Mouse (Mus musculus) macrophage (primary cell): ENCODE results near the gene Ccn2. TPM values are rescaled to one million over a fixed set of nuclear protein-coding genes. Genes with fewer than 3 reads are reported as not detected.
"Not testable (repeated sequence)": the region's sequence is repeated elsewhere in the genome, so short reads cannot be mapped to it uniquely, and the experiment has no call there.

Experiments
- H3K27ac ChIP-seq: fragments of 350-480 bp; formaldehyde crosslinking; 2 replicates; pipeline ENCODE4 v1.9.0; 2021
- H3K36me3 ChIP-seq: fragments of 350-480 bp; formaldehyde crosslinking; 2 replicates; pipeline ENCODE4 v1.9.0; 2021; ENCODE audit errors: inconsistent target
- H3K4me3 ChIP-seq: fragments of 350-480 bp; formaldehyde crosslinking; 2 replicates; pipeline ENCODE4 v1.9.0; 2021; ENCODE audit errors: inconsistent target
- H3K79me2 ChIP-seq: fragments of 350-480 bp; formaldehyde crosslinking; 2 replicates; pipeline ENCODE4 v1.9.0; 2021; ENCODE audit errors: inconsistent target
- WGBS: methylation state at CpG from one replicate; pipeline ENCODE4 v1.1.7; 2026; ENCODE audit warnings: inconsistent platforms; ENCODE audit not compliant: missing documents; 5-methylcytosine and 5-hydroxymethylcytosine counted together
- polyA plus RNA-seq: library from polyadenylated mRNA; stranded (reverse); fragments of 250-400 nt; gene quantifications from 3 replicates; pipeline ENCODE4 v1.2.4, GENCODE M21; 2018; ENCODE audit warnings: inconsistent platforms

Ccn2 gene
- polyA plus RNA-seq, 1 experiment from 2014 or later = 0.30 TPM

- 8% methylated on average over 7 of the region's 7 CpGs for WGBS
- Histone ChIP-seq H3K27ac (no peak overlapping the region), H3K36me3 (no peaks in the 10 kb centered on the region), H3K79me2 (no peaks in the 10 kb centered on the region), H3K4me3 (no peak overlapping the region)
These were observed 2.3 kb upstream of the Ccn2 start for GRCm38 (mm10) chr10:24592969-24593368.

GRCm38 (mm10) chr10:24593556-24593955 lies 1.7 kb upstream of the Ccn2 start:
- no peaks in the 10 kb centered on the region for H3K36me3 ChIP-seq
- no peak overlapping the region for H3K27ac ChIP-seq
- H3K4me3 ChIP-seq = no peak overlapping the region
- no peaks in the 10 kb centered on the region for H3K79me2 ChIP-seq
- 95% methylated on average over 2 of the region's 4 CpGs for WGBS

- H3K36me3 ChIP-seq = no peaks in the 10 kb centered on the region
These were observed 994 bp downstream of the Ccn2 start for GRCm38 (mm10) chr10:24596003-24596868.

GRCm38 (mm10) chr10:24596869-24597339 lies 1.7 kb downstream of the Ccn2 start:
- H3K36me3 ChIP-seq = no peaks in the 10 kb centered on the region
- H3K4me3 ChIP-seq = no peak overlapping the region
- H3K79me2 ChIP-seq = no peaks in the 10 kb centered on the region
- WGBS = 82% methylated on average over 7 of the region's 7 CpGs
- no peak overlapping the region for H3K27ac ChIP-seq

More at GRCm38 (mm10) chr10:24596003-24596868, 994 bp downstream of the Ccn2 start:
- Histone ChIP-seq H3K27ac (no peak overlapping the region), H3K4me3 (no peak overlapping the region), H3K79me2 (no peaks in the 10 kb centered on the region)
- 50% methylated on average over 30 of the region's 31 CpGs for WGBS

- 96% methylated on average over 4 of the region's 4 CpGs for WGBS
- no peaks in the 10 kb centered on the region for H3K36me3 ChIP-seq
These were observed 2.5 kb downstream of the Ccn2 start for GRCm38 (mm10) chr10:24597789-24598188.

GRCm38 (mm10) chr10:24598693-24599092 lies 3.5 kb downstream of the Ccn2 start:
- H3K4me3 ChIP-seq = no peak overlapping the region
- H3K79me2 ChIP-seq = no peaks in the 10 kb centered on the region
- 92% methylated on average over 6 of the region's 6 CpGs for WGBS
- no peaks in the 10 kb centered on the region for H3K36me3 ChIP-seq
- H3K27ac ChIP-seq = no peak overlapping the region

More at GRCm38 (mm10) chr10:24597789-24598188, 2.5 kb downstream of the Ccn2 start:
- Histone ChIP-seq H3K79me2 (no peaks in the 10 kb centered on the region), H3K27ac (no peak overlapping the region), H3K4me3 (no peak overlapping the region)

- no peaks in the 10 kb centered on the region for H3K79me2 ChIP-seq
- H3K27ac ChIP-seq = no peak overlapping the region
- 92% methylated on average over 5 of the region's 5 CpGs for WGBS
- H3K36me3 ChIP-seq = no peaks in the 10 kb centered on the region
- H3K4me3 ChIP-seq = no peak overlapping the region
These were observed 4.6 kb downstream of the Ccn2 start for GRCm38 (mm10) chr10:24599802-24600201.

GRCm38 (mm10) chr10:24603035-24603434 lies 7.8 kb downstream of the Ccn2 start:
- Histone ChIP-seq H3K4me3 (no peak overlapping the region), H3K79me2 (no peaks in the 10 kb centered on the region), H3K27ac (no peak overlapping the region), H3K36me3 (no peaks in the 10 kb centered on the region)
- 83% methylated on average over 2 of the region's 2 CpGs for WGBS

- no peaks in the 10 kb centered on the region for H3K36me3 ChIP-seq
- H3K4me3 ChIP-seq = no peak overlapping the region
- H3K27ac ChIP-seq = no peak overlapping the region
- H3K79me2 ChIP-seq = no peaks in the 10 kb centered on the region
These were observed 8.5 kb downstream of the Ccn2 start for GRCm38 (mm10) chr10:24603727-24604126.

- no peaks in the 10 kb centered on the region for H3K79me2 ChIP-seq
- 58% methylated on average over 3 of the region's 3 CpGs for WGBS
- H3K4me3 ChIP-seq = no peak overlapping the region
- no peak overlapping the region for H3K27ac ChIP-seq
- H3K36me3 ChIP-seq = no peaks in the 10 kb centered on the region
These were observed 13.9 kb downstream of the Ccn2 start for GRCm38 (mm10) chr10:24609146-24609545.

GRCm38 (mm10) chr10:24609766-24610165 lies 14.5 kb downstream of the Ccn2 start:
- 93% methylated on average over 9 of the region's 9 CpGs for WGBS
- Histone ChIP-seq H3K4me3 (no peak overlapping the region), H3K79me2 (no peaks in the 10 kb centered on the region), H3K27ac (no peak overlapping the region), H3K36me3 (no peaks in the 10 kb centered on the region)

GRCm38 (mm10) chr10:24614726-24615125 lies 19.5 kb downstream of the Ccn2 start:
- no peak overlapping the region for H3K27ac ChIP-seq
- no peaks in the 10 kb centered on the region for H3K36me3 ChIP-seq
- no peak overlapping the region for H3K4me3 ChIP-seq
- H3K79me2 ChIP-seq = no peaks in the 10 kb centered on the region
- WGBS = 94% methylated on average over 4 of the region's 4 CpGs

GRCm38 (mm10) chr10:24615799-24616198 lies 20.6 kb downstream of the Ccn2 start:
- 95% methylated on average over 4 of the region's 6 CpGs for WGBS

GRCm38 (mm10) chr10:24616572-24616971 lies 21.3 kb downstream of the Ccn2 start:
- H3K27ac ChIP-seq, H3K79me2 ChIP-seq, H3K36me3 ChIP-seq, H3K4me3 ChIP-seq: not testable (repeated sequence)
- 100% methylated on average over 1 of the region's 1 CpGs for WGBS

More at GRCm38 (mm10) chr10:24615799-24616198, 20.6 kb downstream of the Ccn2 start:
- no peaks in the 10 kb centered on the region for H3K79me2 ChIP-seq
- H3K4me3 ChIP-seq = no peak overlapping the region
- H3K27ac ChIP-seq = no peak overlapping the region
- H3K36me3 ChIP-seq = no peaks in the 10 kb centered on the region

- Histone ChIP-seq H3K36me3 (no peaks in the 10 kb centered on the region), H3K27ac (no peak overlapping the region), H3K79me2 (no peaks in the 10 kb centered on the region), H3K4me3 (no peak overlapping the region)
- WGBS = 14% methylated on average over 9 of the region's 9 CpGs
These were observed 26.3 kb downstream of the Ccn2 start for GRCm38 (mm10) chr10:24621572-24621971.
